Mouse (Mus musculus) activated CD4-positive, CD25-positive, alpha-beta regulatory T cell (primary cell): ENCODE measurements around the gene Nsmce1. TPM values are rescaled to one million over a fixed set of nuclear protein-coding genes. Genes with fewer than 3 reads are reported as not detected.

Experiments used
- polyA plus RNA-seq, 2 experiments: library from polyadenylated mRNA; unstranded; fragments of 100-300 nt; shearing (Covaris generic); gene quantifications; one replicate each; pipeline ENCODE4 v1.2.1; 2017

Gene Nsmce1
- 100 to 1,000 TPM; 138 to 190 TPM for polyA plus RNA-seq

GRCm38 (mm10) chr7:125490947-125491735, at the start of gene Nsmce1:
Gene Nsmce1, minus strand, starts transcription at chr7:125491596.

GRCm38 (mm10) chr7:125444464-125445401, 46.7 kb downstream of the Nsmce1 start, which contains the start of gene Kdm8:
Gene Kdm8, plus strand, starts transcription at chr7:125444676.

Other genes starting within 250 kb of the Nsmce1 start
- gene Kdm8, start 46.9 kb downstream of the Nsmce1 start, polyA plus RNA-seq, result 1 to 10 TPM; 5.4 to 6.5 TPM
- 100 to 1,000 TPM; 145 to 198 TPM for gene Il4ra, start 60.5 kb upstream of the Nsmce1 start, polyA plus RNA-seq
- gene Il21r, start 111.8 kb upstream of the Nsmce1 start, polyA plus RNA-seq, result 100 to 1,000 TPM; 166 to 267 TPM
- gene Gtf3c1, start 216.2 kb upstream of the Nsmce1 start, polyA plus RNA-seq, result 10 to 100 TPM; 30.3 to 41.7 TPM
- gene D430042O09Rik, start 216.3 kb upstream of the Nsmce1 start, polyA plus RNA-seq, result 1 to 10 TPM; 3.3 to 6.9 TPM